Mouse (Mus musculus): ENCODE results near the gene Mpv17. TPM values are rescaled to one million over a fixed set of nuclear protein-coding genes. Genes with fewer than 3 reads are reported as not detected.

Gene Mpv17
- total and polyA plus RNA-seq, 3 experiments: 25.8 to 49.9 TPM; not detected in 1

DNA sequence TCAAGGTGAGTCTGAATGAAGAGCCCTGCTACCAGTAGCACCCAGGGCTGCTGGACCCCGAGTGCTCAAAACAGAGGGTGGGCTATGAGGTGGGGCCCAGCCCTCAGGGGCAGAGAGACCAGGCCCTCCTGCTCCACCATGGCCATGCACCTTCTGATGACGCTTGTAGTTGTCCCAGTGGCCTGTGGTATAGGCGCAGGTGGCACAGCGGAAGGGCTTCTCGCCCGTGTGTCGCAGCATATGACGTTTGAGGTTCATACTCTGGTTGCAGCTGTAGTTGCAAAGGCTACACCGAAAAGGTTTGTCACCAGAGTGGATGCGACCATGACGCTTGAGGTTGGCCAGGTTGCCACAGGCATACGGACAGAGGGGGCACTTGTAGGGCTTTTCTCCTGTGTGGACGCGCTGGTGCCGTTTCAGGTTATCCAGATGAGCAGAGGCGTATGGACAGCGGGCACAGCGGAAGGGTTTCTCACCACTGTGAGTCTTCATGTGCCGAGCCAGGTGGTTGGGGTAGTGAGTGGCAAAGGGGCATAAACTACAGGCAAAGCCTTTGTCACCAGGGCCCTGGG lies 45.4 kb upstream of the Mpv17 start:
- Histone ChIP-seq H3K9ac (ENCODE audit: control insufficient read depth, low read depth, low read length, poor library complexity, severe bottlenecking) (no peak overlapping the region), H3K9me3 (replicated peaks; ENCODE audit: insufficient read depth, low read length) (no peaks in the 10 kb centered on the region), H3K27me3 (ENCODE audit: control insufficient read depth in 1 of 2, insufficient read depth in 2 of 2, low read length in 2 of 2) (no peaks in the 10 kb centered on the region), H3K36me3 (ENCODE audit: control insufficient read depth in 1 of 2, insufficient read depth in 2 of 2, low read length in 2 of 2) (peaks cover 9 to 10% of the 10 kb centered on the region in 2 experiments), H3K4me1 (ENCODE audit: control insufficient read depth in 1 of 2, insufficient read depth in 2 of 2, low read length in 2 of 2) (no peaks in the 10 kb centered on the region; a peak in 1 of 4 replicates), H3K4me3 (ENCODE audit: control insufficient read depth in 1 of 2, insufficient read depth in 1 of 2, low read depth in 2 of 2, low read length in 2 of 2) (no peak overlapping the region), H3K79me2 (ENCODE audit: control insufficient read depth, insufficient read depth, low read length, poor library complexity) (peaks cover 13% of the 10 kb centered on the region), H3K27ac (ENCODE audit: control insufficient read depth, low read depth, low read length) (no peak overlapping the region)
- DNase-seq (ENCODE audit: low read depth, low spot score): no peak
- TF ChIP-seq POLR2AphosphoS2 (IDR thresholded peaks at IDR 0.05; ENCODE audit: low read length) (peak; percentile 2; the same call in 1 of the 2 replicates), POLR2A (IDR thresholded peaks at IDR 0.05; ENCODE audit: control insufficient read depth in 1 of 2, insufficient read depth in 1 of 2, low read depth in 1 of 2, low read length in 2 of 2, poor library complexity in 1 of 2) (peak; percentile 18 to 43; a peak in 1 of 4 replicates), MAX (IDR thresholded peaks at IDR 0.05; ENCODE audit: low read length) (no peak), MAZ (IDR thresholded peaks at IDR 0.05; ENCODE audit: low read depth, low read length) (no peak), MYB (IDR thresholded peaks at IDR 0.05; ENCODE audit: low read depth, low read length) (no peak), ZC3H11A (IDR thresholded peaks at IDR 0.05; ENCODE audit: low read depth, low read length) (no peak)

DNA sequence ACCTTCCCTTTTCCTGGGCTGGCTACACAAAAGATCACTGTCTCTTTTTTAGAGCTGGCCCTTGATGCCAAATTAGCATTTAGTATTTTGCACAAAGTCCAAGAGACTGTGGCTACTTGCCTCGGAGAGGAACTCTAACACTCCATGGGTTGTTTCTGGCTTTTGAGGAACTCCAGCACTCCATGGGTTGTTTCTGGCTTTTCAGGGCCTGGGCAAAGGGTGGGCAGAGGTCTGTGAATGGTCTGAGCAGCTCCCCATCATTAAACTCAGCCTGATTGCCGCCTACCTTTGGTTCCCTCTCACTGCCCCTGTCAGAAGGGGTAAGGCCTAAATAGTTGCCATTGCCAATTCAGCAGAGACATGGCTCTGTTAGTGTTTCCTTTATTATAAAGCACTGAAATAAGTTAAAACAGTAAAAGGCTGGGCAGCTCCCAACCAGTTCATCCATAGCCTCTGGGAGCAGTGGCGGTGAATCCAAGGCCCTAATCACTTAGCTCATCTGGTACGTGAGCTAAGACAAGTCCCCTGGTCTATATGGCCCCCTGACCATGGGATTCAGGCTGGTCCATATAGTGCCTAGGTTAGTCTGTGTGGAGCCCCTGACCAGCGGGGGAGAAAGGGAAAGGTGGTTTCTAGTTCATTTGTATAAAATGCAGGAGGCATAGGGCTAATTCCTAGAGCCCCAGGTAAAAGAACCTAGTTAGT lies 44.7 kb upstream of the Mpv17 start:
- Histone ChIP-seq H3K27ac (ENCODE audit: control insufficient read depth, low read depth, low read length) (no peak overlapping the region), H3K4me3 (ENCODE audit: control insufficient read depth in 1 of 2, insufficient read depth in 1 of 2, low read depth in 2 of 2, low read length in 2 of 2) (no peak overlapping the region), H3K79me2 (ENCODE audit: control insufficient read depth, insufficient read depth, low read length, poor library complexity) (peaks cover 16% of the 10 kb centered on the region), H3K9ac (ENCODE audit: control insufficient read depth, low read depth, low read length, poor library complexity, severe bottlenecking) (no peak overlapping the region), H3K27me3 (ENCODE audit: control insufficient read depth in 1 of 2, insufficient read depth in 2 of 2, low read length in 2 of 2) (no peaks in the 10 kb centered on the region), H3K4me1 (ENCODE audit: control insufficient read depth in 1 of 2, insufficient read depth in 2 of 2, low read length in 2 of 2) (no peaks in the 10 kb centered on the region; a peak in 1 of 4 replicates), H3K36me3 (ENCODE audit: control insufficient read depth in 1 of 2, insufficient read depth in 2 of 2, low read length in 2 of 2) (peaks cover 6 to 14% of the 10 kb centered on the region in 2 experiments), H3K9me3 (replicated peaks; ENCODE audit: insufficient read depth, low read length) (no peaks in the 10 kb centered on the region)
- TF ChIP-seq SMC3 (IDR thresholded peaks at IDR 0.05; ENCODE audit: low read depth, low read length) (no peak; the same call in 1 of the 2 replicates), POLR2A (IDR thresholded peaks at IDR 0.05; ENCODE audit: control insufficient read depth in 1 of 2, insufficient read depth in 1 of 2, low read depth in 1 of 2, low read length in 2 of 2, poor library complexity in 1 of 2) (peak in 1 of 2 experiments; percentile 31; a peak in 1 of 4 replicates), GATA1 (IDR thresholded peaks at IDR 0.05; ENCODE audit: low read depth, low read length) (no peak), SIN3A (IDR thresholded peaks at IDR 0.05; ENCODE audit: low read length) (no peak), ZKSCAN1 (IDR thresholded peaks at IDR 0.05; ENCODE audit: low read depth, low read length) (no peak), CHD1 (IDR thresholded peaks at IDR 0.05; ENCODE audit: low read depth, low read length) (no peak), POLR2AphosphoS2 (IDR thresholded peaks at IDR 0.05; ENCODE audit: low read length) (peak; percentile 83), NRF1 (IDR thresholded peaks at IDR 0.05; ENCODE audit: insufficient read depth, low read depth, low read length, poor library complexity, severe bottlenecking) (no peak), ELF1 (IDR thresholded peaks at IDR 0.05; ENCODE audit: low read depth, low read length) (no peak), UBTF (IDR thresholded peaks at IDR 0.05; ENCODE audit: borderline replicate concordance, insufficient read depth, low read depth, low read length) (no peak), MAZ (IDR thresholded peaks at IDR 0.05; ENCODE audit: low read depth, low read length) (no peak), MAFK (IDR thresholded peaks at IDR 0.05; ENCODE audit: borderline replicate concordance, low read depth, low read length) (no peak)
- no peak for DNase-seq (ENCODE audit: low read depth, low spot score)
